Mouse (Mus musculus): ENCODE measurements around the gene Znrf3.

DNA sequence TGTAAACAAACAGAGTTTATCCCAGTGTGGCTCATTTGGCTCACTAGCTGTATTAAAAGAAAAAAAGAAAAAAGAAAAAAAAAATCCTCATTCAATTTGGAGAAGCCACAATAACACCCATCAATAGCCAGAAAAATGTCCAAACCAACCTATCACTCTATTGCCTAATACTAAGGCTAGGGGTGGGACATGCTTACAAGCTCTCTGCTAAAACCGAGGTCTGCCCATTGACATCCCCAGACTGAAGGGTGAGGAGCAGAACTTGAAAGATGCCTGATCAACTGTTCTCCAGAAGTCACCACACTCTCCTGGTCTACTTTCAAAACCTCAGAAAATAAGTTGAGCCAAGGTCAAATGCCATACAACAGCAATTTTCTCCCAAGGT, 22.4 kb downstream of the Znrf3 start:
- no peak for TF ChIP-seq CTCF (IDR thresholded peaks at IDR 0.05; ENCODE audit: control insufficient read depth, insufficient read depth, low read length)
- no peak for TF ChIP-seq POLR2A (IDR thresholded peaks at IDR 0.05; ENCODE audit: borderline replicate concordance, control insufficient read depth, low read depth, low read length)

All from bone marrow, adult 2 months (tissue).